Mouse (Mus musculus): Measurements from ENCODE around the gene Ppm1m. TPM values are rescaled to one million over a fixed set of nuclear protein-coding genes. Genes with fewer than 3 reads are reported as not detected.
A peak's percentile ranks its signal among the peaks of the same experiment; 100 is the strongest.

Ppm1m gene
- polyA plus RNA-seq, 1 experiment from 2014 or later, result 12.1 TPM

- ATAC-seq (ENCODE audit: low read depth) (no peak), DNase-seq (no peak)
- H3K27me3 ChIP-seq, result peaks cover 12% of the 10 kb centered on the region
- peaks cover 23% of the 10 kb centered on the region for H3K4me1 ChIP-seq (replicated peaks)
- H3K36me3 ChIP-seq, result peaks cover 41% of the 10 kb centered on the region
- H3K27ac ChIP-seq, result no peak overlapping the region
- H3K9ac ChIP-seq, result no peak overlapping the region
- H3K4me2 ChIP-seq, result no peak overlapping the region
- H3K4me3 ChIP-seq (replicated peaks), result no peak overlapping the region
- no peaks in the 10 kb centered on the region for H3K9me3 ChIP-seq (replicated peaks)
- 60% methylated on average over 4 of the region's 4 CpGs for WGBS (ENCODE audit: insufficient replicate concordance)
These were observed 32.3 kb upstream of the Ppm1m start for GRCm38 (mm10) chr9:106231816-106232215.

GRCm38 (mm10) chr9:106231220-106231619 is 31.7 kb upstream of the Ppm1m start:
- H3K4me3 ChIP-seq (replicated peaks), result no peak overlapping the region
- DNase-seq, result no peak

GRCm38 (mm10) chr9:106230734-106231106 is 31.2 kb upstream of the Ppm1m start:
- H3K9me3 ChIP-seq (replicated peaks), result no peaks in the 10 kb centered on the region
- WGBS (ENCODE audit: insufficient replicate concordance), result 33% methylated on average over 3 of the region's 3 CpGs
- ATAC-seq (ENCODE audit: low read depth) (no peak), DNase-seq (no peak)
- peaks cover 21% of the 10 kb centered on the region for H3K27me3 ChIP-seq
- peaks cover 26% of the 10 kb centered on the region for H3K4me1 ChIP-seq (replicated peaks)
- H3K36me3 ChIP-seq, result peaks cover 31% of the 10 kb centered on the region
- no peak overlapping the region for H3K4me3 ChIP-seq (replicated peaks)
- peak overlapping the region; percentile 23; the same call in 1 of the 2 replicates for H3K27ac ChIP-seq
- H3K9ac ChIP-seq, result no peak overlapping the region
- H3K4me2 ChIP-seq, result no peak overlapping the region

More at GRCm38 (mm10) chr9:106231220-106231619, 31.7 kb upstream of the Ppm1m start:
- H3K4me1 ChIP-seq (replicated peaks), result peaks cover 24% of the 10 kb centered on the region
- no peaks in the 10 kb centered on the region for H3K9me3 ChIP-seq (replicated peaks)
- peaks cover 16% of the 10 kb centered on the region for H3K27me3 ChIP-seq
- no peak overlapping the region for H3K9ac ChIP-seq
- H3K36me3 ChIP-seq, result peaks cover 35% of the 10 kb centered on the region
- H3K27ac ChIP-seq, result no peak overlapping the region
- WGBS (ENCODE audit: insufficient replicate concordance), result 48% methylated on average over 7 of the region's 7 CpGs
- no peak for ATAC-seq (ENCODE audit: low read depth)
- no peak overlapping the region for H3K4me2 ChIP-seq

- DNase-seq (no peak), ATAC-seq (ENCODE audit: low read depth) (0 out of 2 replicates have a peak, but pooled peaks have one; percentile 9)
- WGBS (ENCODE audit: insufficient replicate concordance), result 43% methylated on average over 9 of the region's 9 CpGs
- Histone ChIP-seq H3K9me3 (replicated peaks) (no peaks in the 10 kb centered on the region), H3K27me3 (peaks cover 27% of the 10 kb centered on the region), H3K27ac (peak overlapping the region; percentile 23), H3K4me3 (replicated peaks) (no peak overlapping the region), H3K4me1 (replicated peaks) (peaks cover 27% of the 10 kb centered on the region), H3K9ac (no peak overlapping the region), H3K4me2 (no peak overlapping the region), H3K36me3 (peaks cover 26% of the 10 kb centered on the region)
These were observed 30.6 kb upstream of the Ppm1m start for GRCm38 (mm10) chr9:106230051-106230733.

- Histone ChIP-seq H3K36me3 (peaks cover 4% of the 10 kb centered on the region; the same call in 1 of the 2 replicates), H3K4me2 (no peak overlapping the region), H3K27me3 (peaks cover 47% of the 10 kb centered on the region), H3K9me3 (replicated peaks) (no peaks in the 10 kb centered on the region), H3K4me3 (replicated peaks) (no peak overlapping the region), H3K9ac (no peak overlapping the region), H3K27ac (no peak overlapping the region), H3K4me1 (replicated peaks) (peaks cover 27% of the 10 kb centered on the region)
- DNase-seq (no peak), ATAC-seq (ENCODE audit: low read depth) (peak; percentile 62)
- 44% methylated on average over 8 of the region's 8 CpGs for WGBS (ENCODE audit: insufficient replicate concordance)
These were observed 28.4 kb upstream of the Ppm1m start for GRCm38 (mm10) chr9:106227790-106228429.

GRCm38 (mm10) chr9:106226151-106226682 is 26.7 kb upstream of the Ppm1m start:
- Histone ChIP-seq H3K4me1 (replicated peaks) (peaks cover 27% of the 10 kb centered on the region), H3K4me2 (peak overlapping the region; percentile 57), H3K4me3 (replicated peaks) (peak overlapping the region; percentile 20), H3K36me3 (no peaks in the 10 kb centered on the region), H3K9me3 (replicated peaks) (no peaks in the 10 kb centered on the region), H3K9ac (0 out of 2 replicates have a peak overlapping the region, but pooled peaks have one; percentile 17), H3K27ac (no peak overlapping the region), H3K27me3 (peaks cover 56% of the 10 kb centered on the region)
- 3% methylated on average over 34 of the region's 34 CpGs for WGBS (ENCODE audit: insufficient replicate concordance)
- DNase-seq (no peak), ATAC-seq (ENCODE audit: low read depth) (peak; percentile 19; the same call in 1 of the 2 replicates)

GRCm38 (mm10) chr9:106225469-106226150 is 26.1 kb upstream of the Ppm1m start:
- no peaks in the 10 kb centered on the region for H3K9me3 ChIP-seq (replicated peaks)
- H3K4me3 ChIP-seq (replicated peaks), result peak overlapping the region; percentile 20
- WGBS (ENCODE audit: insufficient replicate concordance), result 50% methylated on average over 24 of the region's 24 CpGs
- H3K4me2 ChIP-seq, result peak overlapping the region; percentile 57
- 0 out of 2 replicates have a peak overlapping the region, but pooled peaks have one; percentile 17 for H3K9ac ChIP-seq
- no peak overlapping the region for H3K27ac ChIP-seq
- ATAC-seq (ENCODE audit: low read depth) (no peak), DNase-seq (no peak)
- H3K4me1 ChIP-seq (replicated peaks), result peaks cover 27% of the 10 kb centered on the region
- H3K27me3 ChIP-seq, result peaks cover 56% of the 10 kb centered on the region
- no peaks in the 10 kb centered on the region for H3K36me3 ChIP-seq

- Histone ChIP-seq H3K27me3 (peaks cover 51% of the 10 kb centered on the region), H3K27ac (0 out of 2 replicates have a peak overlapping the region, but pooled peaks have one; percentile 29), H3K4me3 (replicated peaks) (no peak overlapping the region), H3K9me3 (replicated peaks) (no peaks in the 10 kb centered on the region), H3K4me1 (replicated peaks) (peaks cover 21% of the 10 kb centered on the region), H3K4me2 (no peak overlapping the region), H3K9ac (no peak overlapping the region), H3K36me3 (no peaks in the 10 kb centered on the region)
- 46% methylated on average over 4 of the region's 4 CpGs for WGBS (ENCODE audit: insufficient replicate concordance)
- DNase-seq (no peak), ATAC-seq (ENCODE audit: low read depth) (no peak)
These were observed 23.4 kb upstream of the Ppm1m start for GRCm38 (mm10) chr9:106222994-106223393.

- Histone ChIP-seq H3K36me3 (no peaks in the 10 kb centered on the region), H3K27ac (peak within 1 kb of the TSS; percentile 29; the same call in 1 of the 2 replicates), H3K9ac (no peak within 1 kb of the TSS), H3K4me3 (replicated peaks) (no peak within 1 kb of the TSS), H3K9me3 (replicated peaks) (no peaks in the 10 kb centered on the region), H3K4me1 (replicated peaks) (peaks cover 15% of the 10 kb centered on the region), H3K27me3 (peaks cover 50% of the 10 kb centered on the region), H3K4me2 (no peak within 1 kb of the TSS)
- WGBS (ENCODE audit: insufficient replicate concordance), result 27% methylated on average over 4 of the region's 4 CpGs
- DNase-seq (no peak), ATAC-seq (ENCODE audit: low read depth) (no peak)
These were observed 22.8 kb upstream of the Ppm1m start, which contains the start of gene Tlr9 for GRCm38 (mm10) chr9:106222261-106222851. Gene Tlr9 (plus strand): TSS chr9:106222598.

- DNase-seq (no peak), ATAC-seq (ENCODE audit: low read depth) (no peak)
- H3K27ac ChIP-seq, result no peak overlapping the region
- no peak overlapping the region for H3K4me2 ChIP-seq
- H3K36me3 ChIP-seq, result no peaks in the 10 kb centered on the region
- no peaks in the 10 kb centered on the region for H3K9me3 ChIP-seq (replicated peaks)
- 52% methylated on average over 8 of the region's 8 CpGs for WGBS (ENCODE audit: insufficient replicate concordance)
- H3K4me3 ChIP-seq (replicated peaks), result no peak overlapping the region
- H3K9ac ChIP-seq, result no peak overlapping the region
- peaks cover 38% of the 10 kb centered on the region for H3K27me3 ChIP-seq
- peaks cover 4% of the 10 kb centered on the region for H3K4me1 ChIP-seq (replicated peaks)
These were observed 21.5 kb upstream of the Ppm1m start for GRCm38 (mm10) chr9:106220894-106221523.
